Mouse (Mus musculus) erythroblast, embryonic 14.5 days (primary cell): ENCODE data around the gene Rps6ka6.

Experiments
- GATA1 ChIP-seq: IDR thresholded peaks from 2 replicates; pipeline ENCODE4 v1.6.1; 2012; ENCODE audit warnings: low read length, inconsistent platforms, mixed read lengths
- TAL1 ChIP-seq: IDR thresholded peaks from 3 replicates; pipeline ENCODE4 v1.6.1; 2012; ENCODE audit warnings: low read length, inconsistent platforms, mixed read lengths

GRCm38 (mm10) chrX:111436571-111436970 lies 101.2 kb downstream of the Rps6ka6 start:
- TF ChIP-seq GATA1, result no peak
- no peak for TF ChIP-seq TAL1
